Mouse (Mus musculus) spleen, postnatal 4 days (tissue): ENCODE results near the gene Prep.
"Not testable (repeated sequence)": the region's sequence is repeated elsewhere in the genome, so short reads cannot be mapped to it uniquely, and the experiment has no call there.

Source experiments
- DNase-seq, 2 experiments: peaks; one replicate each; pipeline ENCODE4 v3.0.0; 2022; ENCODE audit warnings: low spot score in 2 of 2

Prep gene

DNA sequence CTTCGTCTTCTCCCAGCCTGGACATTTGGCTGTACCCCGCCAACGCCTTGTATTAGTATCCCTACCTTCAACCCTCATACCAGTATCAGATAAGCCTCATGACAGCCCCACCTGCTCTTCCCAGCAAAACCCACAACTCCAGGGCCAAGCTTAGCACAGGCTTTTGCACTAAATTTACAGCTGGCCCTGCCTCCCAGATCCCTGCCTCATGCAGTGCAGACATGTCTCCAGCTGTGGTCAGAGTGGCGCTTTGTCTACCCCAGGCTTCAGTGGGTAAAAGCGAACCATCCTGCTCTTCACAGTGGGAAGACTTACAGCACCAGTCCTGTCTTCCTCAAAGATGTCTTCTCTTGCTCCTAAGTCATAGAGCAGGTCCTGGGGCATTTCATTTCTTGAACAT is 49.8 kb downstream of the Prep start:
- DNase-seq = no peak

DNA sequence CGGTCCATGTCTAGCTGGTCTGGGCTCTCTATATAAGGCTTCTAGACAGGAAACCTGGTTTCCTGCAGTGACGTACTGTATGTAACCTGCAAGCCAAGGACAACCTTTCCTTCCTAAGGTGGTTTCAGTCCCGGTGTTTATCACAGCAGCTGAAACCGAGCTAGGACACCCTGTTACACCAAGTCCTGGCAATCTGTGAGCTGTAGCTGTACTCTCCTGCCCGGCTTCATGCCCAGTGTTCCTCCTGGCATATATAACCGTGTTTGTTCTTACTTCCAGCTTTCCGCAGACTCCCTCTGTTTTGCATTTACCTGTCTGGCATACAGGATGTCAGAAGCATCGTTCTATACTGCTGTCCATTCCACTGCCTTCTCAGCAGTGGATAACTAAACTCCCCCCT is 51.4 kb downstream of the Prep start:
- no peak for DNase-seq

DNA sequence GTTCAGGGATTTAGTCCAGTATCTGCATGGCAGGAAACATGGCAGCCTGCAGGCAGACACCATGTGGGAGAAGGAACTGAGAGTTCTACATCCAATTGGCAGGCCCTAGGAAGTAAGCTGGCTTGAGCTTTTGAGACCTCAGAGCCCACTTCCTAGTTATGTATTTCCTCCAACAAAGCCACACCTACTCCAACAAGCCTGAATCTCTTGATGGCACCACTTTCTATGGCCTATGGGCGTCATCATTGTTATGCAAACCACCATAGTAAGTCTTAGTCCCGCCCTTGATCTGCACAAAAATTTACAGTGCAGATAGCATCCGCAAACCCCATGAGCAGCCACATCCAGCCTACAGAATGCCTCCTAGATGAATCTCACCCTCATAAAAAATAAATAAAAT is 54.6 kb downstream of the Prep start:
- no peak for DNase-seq

DNA sequence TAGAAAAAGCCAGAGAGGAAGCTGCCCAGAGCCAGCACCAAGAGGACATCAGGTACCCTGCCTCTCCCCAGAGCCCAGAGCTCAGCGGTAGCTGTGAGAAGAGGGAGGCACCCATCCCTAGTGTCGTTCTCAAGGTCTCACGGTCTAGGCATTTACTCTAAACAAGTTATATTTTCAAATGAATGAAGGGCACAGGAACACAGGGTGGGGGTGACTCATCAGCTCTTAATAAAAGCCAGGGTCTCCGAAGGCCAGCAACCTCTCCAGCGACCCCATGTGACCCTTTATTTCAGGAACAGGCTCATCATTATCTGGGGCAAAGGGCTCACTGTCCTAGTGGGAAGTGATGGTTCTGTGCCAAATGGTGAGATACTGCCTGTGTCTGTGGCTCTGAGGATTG is 55.5 kb downstream of the Prep start:
- no peak for DNase-seq

DNA sequence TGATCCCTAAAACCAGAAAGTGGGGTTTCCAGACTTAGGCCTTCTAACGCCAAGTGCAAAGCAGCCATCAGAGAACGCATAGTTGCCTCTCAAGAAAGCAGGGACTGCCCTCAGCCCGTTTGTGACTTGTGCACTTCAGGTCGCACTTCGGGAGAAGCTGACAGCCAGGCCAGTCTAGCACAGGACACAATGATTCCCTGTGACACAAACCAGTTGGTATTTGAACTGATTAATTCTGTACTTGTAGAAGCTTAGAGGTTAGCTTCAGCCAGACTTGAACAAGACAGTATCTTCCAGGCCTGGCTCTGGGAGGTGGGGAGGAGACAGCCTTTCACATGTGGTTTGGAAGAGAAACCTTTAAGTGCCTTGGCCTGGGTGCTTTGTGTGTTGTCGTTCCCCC is 56.0 kb downstream of the Prep start:
- DNase-seq = no peak

DNA sequence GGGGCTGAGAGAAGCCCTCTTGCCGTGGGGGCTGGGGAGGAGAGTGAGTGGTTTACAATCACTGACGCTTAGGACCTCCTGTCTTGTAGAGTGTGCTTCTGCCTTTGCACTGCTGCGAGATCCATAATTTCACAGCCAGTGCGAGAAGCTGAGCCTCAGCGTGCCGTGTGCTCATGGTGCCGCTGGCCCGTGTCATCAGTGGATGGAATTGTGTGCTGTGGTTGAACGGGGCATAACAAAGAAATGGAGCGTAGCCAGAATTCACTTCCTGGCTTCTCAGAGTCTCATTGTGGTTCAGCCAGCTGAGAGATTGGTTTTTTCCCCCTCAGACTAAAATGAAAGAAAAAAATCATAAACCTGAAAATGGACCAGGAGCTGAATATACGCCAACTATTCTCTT is 62.1 kb downstream of the Prep start:
- DNase-seq = no peak

DNA sequence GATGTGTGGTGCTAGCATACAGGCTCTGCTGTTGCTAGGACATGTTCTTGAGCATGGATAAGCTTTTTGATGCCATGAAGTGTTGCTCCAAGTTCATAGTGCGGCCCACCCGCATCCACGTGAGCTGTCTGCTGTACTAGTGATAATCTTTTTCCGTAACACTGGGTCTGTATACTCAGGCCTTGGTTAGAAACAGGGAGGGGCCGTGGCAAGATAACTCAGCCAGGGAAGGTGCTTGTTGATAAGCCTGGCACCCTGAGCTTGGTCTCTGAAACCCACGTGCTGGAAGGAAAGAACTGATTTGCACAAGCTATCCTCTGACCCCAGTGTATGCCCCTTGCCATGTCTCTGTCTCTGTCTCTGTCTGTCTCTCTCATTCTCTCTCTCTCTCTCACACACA is 63.0 kb downstream of the Prep start:
- DNase-seq = peak in 1 of 2 experiments; percentile 30

DNA sequence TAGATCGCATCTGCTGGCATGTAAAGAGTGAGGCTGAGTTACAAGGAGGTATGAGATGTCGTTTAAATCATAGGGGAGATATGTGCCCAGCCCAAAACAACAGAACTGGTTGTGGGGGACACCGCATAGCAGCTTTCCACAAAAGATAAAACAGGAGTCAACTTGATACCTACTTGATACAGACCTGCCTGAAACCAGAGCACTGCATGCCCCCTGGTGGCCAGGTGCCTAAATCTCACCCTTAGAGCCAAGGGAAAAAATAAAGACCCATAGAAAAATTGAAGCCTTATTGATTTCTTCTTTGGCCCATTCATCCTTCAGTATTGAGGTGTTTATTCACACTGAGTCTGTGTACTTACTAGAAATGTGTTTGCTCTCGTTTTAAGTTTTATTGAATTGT is 65.4 kb downstream of the Prep start:
- peak; percentile 43 to 78 for DNase-seq

DNA sequence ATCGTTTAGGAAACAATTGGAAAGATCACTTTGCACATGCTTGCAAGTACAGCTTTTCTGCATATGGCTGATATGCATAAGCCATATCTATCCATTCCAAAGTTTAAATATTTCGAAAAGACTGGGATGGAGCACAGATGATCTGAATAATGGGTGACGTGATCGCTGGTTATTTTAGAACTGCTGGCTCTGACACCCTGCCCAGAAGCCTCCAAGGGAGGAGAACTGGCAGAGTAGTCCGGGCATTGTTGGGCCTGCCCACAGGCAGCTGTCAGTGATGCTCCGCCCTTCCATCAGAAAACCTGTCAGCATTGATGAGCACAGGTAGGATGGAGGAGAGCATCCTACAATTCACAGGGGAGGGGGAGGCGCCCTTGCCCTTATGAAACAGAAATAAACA is 69.8 kb downstream of the Prep start:
- no peak for DNase-seq

DNA sequence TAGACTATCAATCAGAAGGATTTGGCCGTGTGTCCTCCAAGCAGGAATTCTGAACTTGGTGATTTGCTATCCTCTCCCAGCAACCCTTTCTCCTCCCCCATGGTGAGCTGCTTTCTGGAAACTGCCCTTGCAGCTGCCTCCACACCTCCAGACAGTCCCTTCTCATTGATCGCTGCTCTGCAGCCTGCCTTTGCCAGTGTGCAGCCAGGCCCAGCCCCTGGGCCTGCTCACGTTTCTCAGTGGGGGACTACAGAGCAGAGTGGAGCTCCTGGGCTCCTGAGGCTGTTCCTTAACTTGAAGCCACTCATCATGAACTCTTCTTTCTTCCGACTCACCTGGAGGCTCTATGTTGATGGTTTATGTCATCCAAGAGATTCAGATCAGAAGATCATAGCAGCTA is 72.9 kb downstream of the Prep start:
- DNase-seq = no peak

DNA sequence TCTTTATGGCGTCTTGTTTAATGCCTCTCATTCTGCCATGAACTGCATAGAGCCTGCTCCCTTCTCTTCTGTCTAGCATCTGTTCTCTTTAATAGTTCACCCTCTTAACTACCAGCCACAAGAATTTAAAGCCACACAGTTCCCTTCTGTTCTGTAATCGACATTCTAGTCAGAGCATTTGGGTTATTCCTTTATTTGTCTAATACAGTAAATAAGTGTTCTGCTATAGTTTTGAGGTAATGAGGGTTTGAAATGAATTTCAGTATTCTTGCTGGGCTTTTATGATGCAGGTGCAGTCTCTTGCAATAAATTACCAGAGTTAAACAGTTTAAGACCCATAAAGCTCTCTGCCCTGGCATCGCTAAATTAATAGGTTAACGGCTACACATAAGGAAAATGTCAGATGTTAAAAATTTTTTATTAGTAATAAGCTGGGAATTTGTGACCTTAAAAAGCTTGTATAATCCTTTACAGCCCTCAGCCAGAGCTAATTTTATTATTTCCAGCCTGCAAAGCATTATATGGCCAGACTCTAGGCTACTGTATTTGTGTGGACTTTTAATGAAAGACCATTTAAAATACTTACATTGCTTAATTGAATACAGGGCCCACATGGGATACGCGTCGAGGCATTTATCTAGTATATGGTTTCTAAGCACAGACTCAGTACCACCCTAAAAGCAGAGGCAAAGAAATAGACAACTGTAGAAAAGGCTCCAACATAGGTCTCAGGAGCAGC is 73.6 kb downstream of the Prep start:
- no peak for DNase-seq

DNA sequence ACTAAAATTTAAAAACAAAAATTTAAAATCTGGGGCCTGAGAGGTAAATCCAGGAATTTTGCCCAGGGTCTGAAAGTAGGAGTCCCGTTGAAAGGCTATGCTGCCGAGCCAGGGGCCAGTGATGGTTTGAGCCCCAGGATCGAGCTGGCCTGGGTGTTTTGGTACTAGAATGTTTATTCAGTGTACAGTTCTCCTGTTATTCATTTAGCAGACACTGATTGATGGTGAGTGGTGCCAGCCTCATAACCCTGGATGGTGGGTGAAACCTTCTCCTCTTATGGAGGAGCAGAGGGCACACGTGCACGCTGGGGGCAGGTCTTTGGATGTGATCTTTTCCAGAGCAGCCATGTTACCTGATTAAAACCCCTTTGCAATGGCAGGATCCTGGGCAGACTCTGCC is 75.4 kb downstream of the Prep start:
- no peak for DNase-seq

DNA sequence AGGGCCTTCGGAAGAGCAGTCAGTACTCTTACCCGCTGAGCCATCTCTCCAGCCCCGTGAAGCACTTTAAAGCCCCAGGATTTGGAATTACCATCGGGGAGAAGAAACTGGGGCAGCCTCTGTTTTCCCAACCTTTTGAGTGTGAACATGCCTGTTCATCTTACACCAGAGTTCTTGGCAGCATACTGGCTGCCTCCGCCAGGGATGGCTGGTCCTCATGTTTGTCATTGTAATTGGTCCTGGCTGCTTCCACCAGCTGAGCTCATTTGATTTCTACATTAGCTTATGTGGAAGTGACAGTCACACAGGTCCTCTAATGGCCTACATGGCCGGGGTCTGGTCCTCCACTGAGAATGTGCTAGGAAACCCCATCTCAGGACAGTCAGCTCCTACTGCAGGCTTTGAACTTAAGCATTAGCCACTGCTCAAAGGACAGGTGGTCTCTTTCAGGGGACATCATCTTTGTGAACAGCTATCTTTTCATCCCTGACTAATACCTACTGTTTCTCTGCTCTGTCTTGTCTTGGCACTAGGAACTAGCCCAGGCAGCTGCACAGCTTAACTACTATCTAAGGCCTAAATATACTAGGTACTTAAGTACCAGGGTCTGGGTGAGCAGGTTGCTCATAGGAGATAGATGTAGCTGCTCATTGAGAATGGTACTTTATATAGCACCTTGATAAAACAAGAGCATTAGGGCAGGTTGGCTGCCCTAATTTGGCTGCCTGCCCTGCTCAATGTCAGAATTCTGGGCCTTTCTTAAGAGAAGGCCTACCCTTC is 77.2 kb downstream of the Prep start:
- no peak for DNase-seq

DNA sequence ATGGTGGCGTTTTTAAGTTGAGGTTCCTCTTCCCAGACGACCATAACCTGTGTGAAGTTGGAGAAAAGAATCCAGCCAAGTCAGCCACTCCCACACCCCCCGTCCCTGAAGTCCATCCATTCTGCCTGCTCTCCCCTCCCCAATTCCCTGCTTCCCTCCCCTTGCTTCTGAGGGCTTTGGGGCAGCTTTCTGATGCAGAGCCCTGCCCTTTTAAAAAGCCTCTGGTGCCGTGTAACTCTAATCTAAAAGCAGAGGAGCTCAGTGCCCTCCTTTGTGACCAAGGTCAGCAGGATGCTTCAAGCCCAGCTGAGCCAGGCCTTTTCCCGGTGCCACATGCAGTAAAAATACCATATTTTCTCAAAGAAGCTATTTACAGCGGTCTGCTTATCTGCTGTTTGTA is 79.8 kb downstream of the Prep start:
- DNase-seq = no peak

DNA sequence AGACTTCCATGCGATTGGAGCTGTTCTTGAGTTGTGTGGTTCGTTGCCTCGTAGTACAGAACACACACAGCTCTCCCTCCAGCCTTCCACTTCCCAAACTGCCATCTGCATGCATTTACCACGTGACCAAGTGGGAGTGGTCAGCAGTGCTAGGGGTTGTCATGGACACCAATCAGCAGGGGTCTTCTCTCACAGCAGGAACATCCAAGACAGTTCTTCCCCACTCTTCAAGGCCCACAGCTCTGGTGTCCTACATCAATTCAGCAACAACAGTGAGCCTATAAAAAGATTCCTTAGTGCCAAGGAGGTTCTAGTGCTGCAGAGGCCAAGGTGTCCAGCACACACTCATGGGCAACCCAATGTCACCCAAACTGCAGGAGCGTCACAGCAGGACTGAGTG is 84.1 kb downstream of the Prep start:
- DNase-seq = no peak

DNA sequence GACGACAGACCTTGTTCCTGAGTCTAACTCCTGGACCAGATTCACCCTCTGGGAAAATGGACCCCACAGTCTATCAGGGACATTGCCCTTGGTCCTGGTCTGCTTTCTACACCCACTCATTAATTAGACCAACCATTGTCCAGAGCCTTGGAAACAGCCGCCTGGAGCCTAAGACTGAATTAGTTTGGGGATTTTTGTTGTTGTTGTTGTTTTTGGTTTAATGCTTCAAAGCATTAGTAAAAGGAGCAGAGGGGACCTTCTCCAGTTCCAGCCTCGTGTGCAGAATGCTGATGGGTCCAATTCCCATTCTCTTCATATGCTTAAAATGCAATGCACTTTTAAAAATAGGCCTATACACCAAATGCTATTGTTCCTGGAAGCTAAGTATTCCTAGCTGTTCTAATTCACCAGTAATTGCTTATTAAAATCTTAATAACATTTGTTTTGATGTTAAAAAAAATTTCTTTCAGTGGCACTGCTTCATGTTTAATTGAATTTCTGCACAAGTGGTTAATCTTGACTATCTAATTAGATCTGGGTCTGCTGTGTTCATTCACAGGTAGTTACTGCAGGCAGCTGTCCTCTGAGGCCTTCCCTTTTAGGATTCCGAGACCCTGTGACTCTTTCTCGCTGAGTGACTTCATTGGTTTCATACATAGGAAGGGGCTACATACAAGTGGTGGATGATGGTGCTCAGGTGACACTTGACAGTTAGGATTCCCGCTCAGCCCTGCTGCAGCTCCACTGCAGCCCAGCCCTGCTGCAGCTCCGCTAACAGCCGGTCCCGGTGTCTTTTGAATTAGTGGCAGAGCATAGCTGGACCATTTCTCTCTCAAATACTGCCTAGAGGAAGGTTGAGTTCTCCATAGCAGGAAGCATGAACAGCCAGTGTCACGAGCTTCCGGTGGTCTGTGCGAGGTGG is 85.0 kb downstream of the Prep start:
- DNase-seq = no peak

DNA sequence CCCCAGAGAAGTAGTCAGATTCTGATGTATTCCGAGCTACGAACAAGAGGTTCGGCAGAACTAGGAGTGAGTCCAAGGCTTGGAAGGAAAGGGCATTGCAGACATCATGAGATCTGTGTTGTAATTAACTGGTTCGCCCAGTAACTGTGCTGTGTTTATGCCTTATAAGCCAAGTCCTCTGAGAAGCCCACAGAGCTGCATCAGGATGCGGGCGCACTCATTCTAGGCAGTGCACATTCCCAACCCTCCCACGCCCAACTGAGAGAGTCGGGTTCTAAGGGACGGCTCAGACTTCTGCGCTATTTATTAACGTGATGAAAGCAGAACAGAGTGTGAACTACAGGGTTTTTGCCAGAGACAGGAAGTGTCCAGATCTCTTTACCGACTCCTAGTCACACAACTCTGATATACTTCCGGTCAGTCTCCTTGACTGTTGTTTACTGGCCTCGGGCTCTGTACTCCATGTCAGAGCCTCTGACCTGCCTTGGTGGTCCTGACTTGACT is 87.6 kb downstream of the Prep start:
- no peak for DNase-seq

DNA sequence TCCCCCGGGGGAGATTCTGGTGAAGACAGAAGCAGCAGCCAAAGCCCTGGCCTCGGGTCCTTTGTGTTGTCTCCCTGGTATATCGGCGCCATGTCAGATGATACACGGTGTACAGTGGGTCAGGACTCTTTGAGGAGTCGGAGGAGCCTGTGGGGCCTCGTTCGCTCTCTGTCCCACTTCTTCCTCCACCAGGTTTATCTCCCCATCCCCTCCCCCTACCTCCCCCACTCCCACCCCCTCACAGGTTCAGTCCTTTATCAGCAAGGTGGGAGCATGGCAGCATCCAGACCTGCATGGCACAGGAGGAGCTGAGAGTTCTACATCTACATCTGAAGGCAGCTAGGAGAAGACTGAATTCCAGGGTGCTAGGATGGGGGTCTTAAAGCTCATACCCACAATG is 98.8 kb downstream of the Prep start:
- DNase-seq = no peak

DNA sequence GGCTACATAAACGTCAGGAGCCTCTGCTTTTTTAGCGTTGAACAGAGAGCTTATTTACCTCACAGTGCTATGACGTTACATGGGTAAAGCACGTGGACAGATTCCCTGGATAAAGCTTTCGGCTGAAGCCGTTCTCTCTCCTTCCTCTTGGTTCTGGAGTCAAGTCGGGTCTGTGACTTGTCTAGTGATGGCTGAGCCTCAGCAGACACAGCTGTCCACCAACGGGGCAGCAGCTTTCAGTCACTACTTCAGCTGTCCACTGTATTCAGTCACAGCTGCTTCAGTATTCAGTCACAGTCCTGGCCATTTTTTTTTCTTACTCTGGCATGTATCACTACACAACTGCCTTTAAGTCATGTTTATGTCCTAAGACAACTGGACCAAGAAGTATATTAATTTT is 106.9 kb downstream of the Prep start:
- no peak for DNase-seq

DNA sequence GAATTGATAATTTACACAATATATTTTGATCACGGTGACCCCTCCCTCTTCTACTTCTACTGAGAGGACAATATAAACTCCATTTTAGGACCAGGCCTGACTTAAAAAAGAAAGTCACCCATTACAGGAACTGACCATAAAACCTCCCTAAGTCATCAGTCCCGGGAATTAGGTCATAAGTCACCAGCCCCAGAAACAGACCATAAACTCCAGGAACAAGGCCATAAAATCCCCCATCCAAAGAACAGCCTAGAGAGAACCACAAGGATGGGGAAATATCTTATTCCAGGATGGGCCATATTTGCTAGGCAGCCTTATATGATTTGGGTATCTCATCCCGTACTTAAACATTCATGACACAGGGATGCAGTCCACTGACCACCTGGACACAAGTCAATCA is 107.3 kb downstream of the Prep start:
- DNase-seq = no peak

DNA sequence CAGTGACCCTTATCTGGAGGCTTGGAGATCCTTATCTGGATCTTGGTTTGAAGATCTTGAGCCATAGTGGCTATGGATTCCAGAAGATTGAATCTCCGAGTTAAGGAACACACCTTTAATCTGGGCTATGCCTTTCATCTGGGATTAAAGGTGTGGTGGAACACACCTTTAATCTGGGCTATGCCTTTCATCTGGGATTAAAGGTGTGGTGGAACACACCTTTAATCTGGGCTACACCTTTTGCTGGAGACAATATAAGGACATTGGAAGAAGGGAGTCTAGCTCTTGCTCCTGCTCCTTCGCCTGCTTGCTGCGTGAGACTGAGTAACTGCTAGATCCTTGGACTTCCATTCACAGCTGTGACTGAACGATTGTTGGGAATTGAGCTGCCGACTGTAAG is 110.8 kb downstream of the Prep start, which contains the start of gene Popdc3:
Popdc3 (plus strand) TSS at position 301 of the 400 bp plus-strand sequence.
- DNase-seq = not testable (repeated sequence)

DNA sequence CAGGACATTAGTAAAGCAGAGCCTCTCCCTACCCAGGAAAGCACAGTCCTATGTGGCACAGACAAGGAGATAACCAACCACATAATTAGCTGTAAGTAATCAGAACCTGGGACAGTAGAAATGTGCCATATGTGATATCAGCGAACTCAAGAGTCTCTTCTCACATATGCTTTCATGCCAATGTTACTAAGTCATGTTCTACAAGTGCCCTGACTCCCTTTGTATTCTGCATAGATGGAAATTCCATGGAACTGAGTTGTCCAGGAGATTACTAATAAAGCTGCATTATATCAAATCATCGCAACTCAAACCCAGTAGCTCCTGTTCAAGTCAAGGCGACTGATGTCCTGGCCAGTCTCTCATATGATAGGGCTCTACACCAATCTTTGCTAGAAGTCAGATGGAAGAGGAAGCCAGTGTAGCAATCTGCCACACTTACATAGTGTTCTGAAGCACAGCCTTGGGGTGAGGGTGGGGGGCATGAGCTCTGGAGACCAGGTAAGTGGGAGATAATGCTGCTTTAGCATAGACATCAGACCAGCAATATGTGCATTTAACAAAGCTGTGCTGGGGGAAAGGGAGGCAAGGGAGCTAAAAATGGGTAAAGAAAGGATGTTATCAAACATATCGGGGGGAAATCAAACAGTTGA is 113.8 kb downstream of the Prep start:
- DNase-seq = peak in 1 of 2 experiments; percentile 34
